Mouse (Mus musculus): ENCODE measurements at regions not wholly inside any gene's neighbourhood (a gene's known extent, or its start where the extent isn't known, plus 50 kb on each side); places are given as distances from the start of the nearest gene placed in this dataset.

DNA sequence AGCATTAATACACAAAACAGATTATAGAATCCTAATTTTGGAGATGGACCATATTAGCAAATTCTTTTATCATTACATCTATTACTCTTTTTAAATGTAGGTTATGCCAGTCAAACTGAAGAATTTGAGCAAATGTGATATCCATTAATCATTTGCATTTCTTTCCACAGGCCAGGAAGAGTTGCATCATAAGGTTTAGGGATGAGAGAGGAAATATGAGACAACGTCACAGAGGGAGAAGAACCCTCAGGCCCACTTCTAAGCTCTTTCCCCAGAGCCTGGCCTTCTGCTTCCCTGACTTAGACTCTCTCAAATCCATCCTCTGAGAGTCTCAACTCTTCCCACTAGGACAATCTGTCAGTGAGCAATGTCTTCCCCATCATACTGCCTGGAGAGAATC, 126.3 kb upstream of the Cited2 start:
- ATAC-seq (ENCODE audit: low FRiP score, low TSS enrichment) = no peak
- Histone ChIP-seq H3K4me1 (ENCODE audit: control insufficient read depth, insufficient read depth, low read length) (0 out of 2 replicates have a peak, but pooled peaks cover 4% of the 10 kb centered on the region), H3K9ac (ENCODE audit: low read depth, low read length) (no peak overlapping the region), H3K36me3 (ENCODE audit: control insufficient read depth, insufficient read depth, low read length) (no peaks in the 10 kb centered on the region), H3K27me3 (ENCODE audit: control insufficient read depth, insufficient read depth, low read length) (no peaks in the 10 kb centered on the region), H3K27ac (ENCODE audit: low read depth, low read length) (no peak overlapping the region), H3K4me2 (replicated peaks; ENCODE audit: low read depth, low read length) (no peak overlapping the region), H3K4me3 (ENCODE audit: low read length) (no peak overlapping the region), H3K9me3 (ENCODE audit: control insufficient read depth, low read length) (no peaks in the 10 kb centered on the region)
- 100% methylated on average over 1 of the region's 1 CpGs for WGBS

GRCm38 (mm10) chr10:17599246-17599645, 123.8 kb upstream of the Cited2 start:
- no peak overlapping the region for H3K9ac ChIP-seq (ENCODE audit: low read depth, low read length)
- H3K4me2 ChIP-seq (replicated peaks; ENCODE audit: low read depth, low read length) = no peak overlapping the region
- no peak overlapping the region for H3K4me3 ChIP-seq (ENCODE audit: low read length)
- WGBS = 86% methylated on average over 10 of the region's 10 CpGs
- no peaks in the 10 kb centered on the region for H3K27me3 ChIP-seq (ENCODE audit: control insufficient read depth, insufficient read depth, low read length)
- H3K9me3 ChIP-seq (ENCODE audit: control insufficient read depth, low read length) = no peaks in the 10 kb centered on the region
- no peaks in the 10 kb centered on the region for H3K36me3 ChIP-seq (ENCODE audit: control insufficient read depth, insufficient read depth, low read length)
- no peak for ATAC-seq (ENCODE audit: low FRiP score, low TSS enrichment)
- no peak overlapping the region for H3K27ac ChIP-seq (ENCODE audit: low read depth, low read length)
- H3K4me1 ChIP-seq (ENCODE audit: control insufficient read depth, insufficient read depth, low read length) = 0 out of 2 replicates have a peak, but pooled peaks cover 4% of the 10 kb centered on the region

DNA sequence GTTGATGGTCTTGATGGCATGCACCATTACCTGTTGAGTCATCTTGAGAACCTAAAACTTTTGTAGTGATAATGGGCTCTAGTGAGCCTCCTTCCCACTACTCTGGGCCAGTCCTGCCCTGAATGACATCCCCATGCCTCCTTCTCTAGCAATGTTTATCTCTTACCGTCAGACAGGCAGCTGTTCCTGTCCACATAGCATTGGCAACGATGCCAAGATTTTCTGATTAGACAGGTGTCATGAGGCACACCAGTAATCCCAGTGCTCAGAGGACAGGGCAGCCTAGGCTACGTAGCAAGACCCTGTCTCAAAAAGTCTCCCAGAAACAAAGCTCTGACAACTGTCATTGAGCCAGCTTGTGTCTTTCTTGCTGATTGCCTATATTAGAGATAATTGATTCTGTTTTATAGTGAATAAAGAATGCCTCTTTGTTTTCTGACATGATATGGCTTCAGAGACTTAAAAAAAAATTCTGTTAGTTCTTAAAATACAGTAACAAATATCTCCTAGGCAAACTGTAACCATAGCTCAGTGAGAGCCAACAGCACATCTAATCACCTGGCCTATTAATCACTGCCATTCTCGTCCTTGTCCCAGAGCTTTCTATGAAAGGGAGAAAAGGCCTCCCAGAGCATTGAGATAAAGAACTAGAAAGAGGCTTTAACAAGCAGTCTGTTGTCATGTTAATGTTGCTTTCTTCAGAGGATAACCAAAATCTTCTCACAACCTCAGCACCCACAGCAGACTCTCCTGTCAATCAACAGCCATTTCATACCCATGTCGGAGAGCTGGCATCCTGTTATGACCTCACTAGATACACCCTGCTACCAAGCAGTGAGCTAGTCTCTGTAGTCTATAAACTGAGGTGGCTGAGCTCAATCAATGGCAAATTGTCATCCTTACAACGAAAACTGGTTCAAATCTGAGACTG, 122.9 kb upstream of the Cited2 start:
- Histone ChIP-seq H3K4me3 (ENCODE audit: low read length) (no peak overlapping the region), H3K9me3 (ENCODE audit: control insufficient read depth, low read length) (no peaks in the 10 kb centered on the region), H3K4me2 (replicated peaks; ENCODE audit: low read depth, low read length) (no peak overlapping the region), H3K36me3 (ENCODE audit: control insufficient read depth, insufficient read depth, low read length) (no peaks in the 10 kb centered on the region), H3K4me1 (ENCODE audit: control insufficient read depth, insufficient read depth, low read length) (0 out of 2 replicates have a peak, but pooled peaks cover 4% of the 10 kb centered on the region), H3K27ac (ENCODE audit: low read depth, low read length) (no peak overlapping the region), H3K27me3 (ENCODE audit: control insufficient read depth, insufficient read depth, low read length) (no peaks in the 10 kb centered on the region), H3K9ac (ENCODE audit: low read depth, low read length) (no peak overlapping the region)
- ATAC-seq (ENCODE audit: low FRiP score, low TSS enrichment) = no peak
- WGBS = 56% methylated on average over 6 of the region's 6 CpGs

GRCm38 (mm10) chr10:17600762-17601108, 122.3 kb upstream of the Cited2 start:
- no peaks in the 10 kb centered on the region for H3K9me3 ChIP-seq (ENCODE audit: control insufficient read depth, low read length)
- H3K27me3 ChIP-seq (ENCODE audit: control insufficient read depth, insufficient read depth, low read length) = no peaks in the 10 kb centered on the region
- no peak for ATAC-seq (ENCODE audit: low FRiP score, low TSS enrichment)
- H3K9ac ChIP-seq (ENCODE audit: low read depth, low read length) = no peak overlapping the region
- H3K27ac ChIP-seq (ENCODE audit: low read depth, low read length) = no peak overlapping the region
- H3K4me3 ChIP-seq (ENCODE audit: low read length) = no peak overlapping the region
- H3K4me2 ChIP-seq (replicated peaks; ENCODE audit: low read depth, low read length) = no peak overlapping the region
- 30% methylated on average over 3 of the region's 3 CpGs for WGBS
- 0 out of 2 replicates have a peak, but pooled peaks cover 4% of the 10 kb centered on the region for H3K4me1 ChIP-seq (ENCODE audit: control insufficient read depth, insufficient read depth, low read length)
- no peaks in the 10 kb centered on the region for H3K36me3 ChIP-seq (ENCODE audit: control insufficient read depth, insufficient read depth, low read length)

- Histone ChIP-seq H3K36me3 (ENCODE audit: control insufficient read depth, insufficient read depth, low read length) (no peaks in the 10 kb centered on the region), H3K9ac (ENCODE audit: low read depth, low read length) (no peak overlapping the region), H3K4me1 (ENCODE audit: control insufficient read depth, insufficient read depth, low read length) (0 out of 2 replicates have a peak, but pooled peaks cover 4% of the 10 kb centered on the region), H3K27ac (ENCODE audit: low read depth, low read length) (no peak overlapping the region), H3K27me3 (ENCODE audit: control insufficient read depth, insufficient read depth, low read length) (no peaks in the 10 kb centered on the region), H3K4me3 (ENCODE audit: low read length) (no peak overlapping the region), H3K4me2 (replicated peaks; ENCODE audit: low read depth, low read length) (no peak overlapping the region), H3K9me3 (ENCODE audit: control insufficient read depth, low read length) (no peaks in the 10 kb centered on the region)
- no peak for ATAC-seq (ENCODE audit: low FRiP score, low TSS enrichment)
- 78% methylated on average over 2 of the region's 2 CpGs for WGBS
Observed at GRCm38 (mm10) chr10:17602446-17602845, 120.6 kb upstream of the Cited2 start.

- H3K27ac ChIP-seq (ENCODE audit: low read depth, low read length) = no peak overlapping the region
- H3K36me3 ChIP-seq (ENCODE audit: control insufficient read depth, insufficient read depth, low read length) = no peaks in the 10 kb centered on the region
- H3K27me3 ChIP-seq (ENCODE audit: control insufficient read depth, insufficient read depth, low read length) = no peaks in the 10 kb centered on the region
- H3K9ac ChIP-seq (ENCODE audit: low read depth, low read length) = no peak overlapping the region
- no peaks in the 10 kb centered on the region for H3K9me3 ChIP-seq (ENCODE audit: control insufficient read depth, low read length)
- WGBS = 79% methylated on average over 7 of the region's 7 CpGs
- H3K4me2 ChIP-seq (replicated peaks; ENCODE audit: low read depth, low read length) = no peak overlapping the region
- no peaks in the 10 kb centered on the region for H3K4me1 ChIP-seq (ENCODE audit: control insufficient read depth, insufficient read depth, low read length)
- no peak overlapping the region for H3K4me3 ChIP-seq (ENCODE audit: low read length)
- no peak for ATAC-seq (ENCODE audit: low FRiP score, low TSS enrichment)
Observed at GRCm38 (mm10) chr10:17608220-17608619, 114.8 kb upstream of the Cited2 start.

GRCm38 (mm10) chr10:17610592-17610991, 112.4 kb upstream of the Cited2 start:
- ATAC-seq (ENCODE audit: low FRiP score, low TSS enrichment) = no peak

GRCm38 (mm10) chr10:17613281-17613680, 109.7 kb upstream of the Cited2 start:
- H3K36me3 ChIP-seq (ENCODE audit: control insufficient read depth, insufficient read depth, low read length) = no peaks in the 10 kb centered on the region
- no peaks in the 10 kb centered on the region for H3K4me1 ChIP-seq (ENCODE audit: control insufficient read depth, insufficient read depth, low read length)
- 91% methylated on average over 3 of the region's 3 CpGs for WGBS
- H3K4me3 ChIP-seq (ENCODE audit: low read length) = no peak overlapping the region
- H3K9ac ChIP-seq (ENCODE audit: low read depth, low read length) = no peak overlapping the region
- ATAC-seq (ENCODE audit: low FRiP score, low TSS enrichment) = no peak
- H3K27me3 ChIP-seq (ENCODE audit: control insufficient read depth, insufficient read depth, low read length) = no peaks in the 10 kb centered on the region
- no peaks in the 10 kb centered on the region for H3K9me3 ChIP-seq (ENCODE audit: control insufficient read depth, low read length)
- no peak overlapping the region for H3K27ac ChIP-seq (ENCODE audit: low read depth, low read length)
- no peak overlapping the region for H3K4me2 ChIP-seq (replicated peaks; ENCODE audit: low read depth, low read length)

More at GRCm38 (mm10) chr10:17610592-17610991, 112.4 kb upstream of the Cited2 start:
- Histone ChIP-seq H3K4me3 (ENCODE audit: low read length) (no peak overlapping the region), H3K9me3 (ENCODE audit: control insufficient read depth, low read length) (no peaks in the 10 kb centered on the region), H3K27me3 (ENCODE audit: control insufficient read depth, insufficient read depth, low read length) (no peaks in the 10 kb centered on the region), H3K27ac (ENCODE audit: low read depth, low read length) (no peak overlapping the region), H3K4me1 (ENCODE audit: control insufficient read depth, insufficient read depth, low read length) (no peaks in the 10 kb centered on the region), H3K4me2 (replicated peaks; ENCODE audit: low read depth, low read length) (no peak overlapping the region), H3K36me3 (ENCODE audit: control insufficient read depth, insufficient read depth, low read length) (no peaks in the 10 kb centered on the region), H3K9ac (ENCODE audit: low read depth, low read length) (no peak overlapping the region)
- 78% methylated on average over 7 of the region's 7 CpGs for WGBS

DNA sequence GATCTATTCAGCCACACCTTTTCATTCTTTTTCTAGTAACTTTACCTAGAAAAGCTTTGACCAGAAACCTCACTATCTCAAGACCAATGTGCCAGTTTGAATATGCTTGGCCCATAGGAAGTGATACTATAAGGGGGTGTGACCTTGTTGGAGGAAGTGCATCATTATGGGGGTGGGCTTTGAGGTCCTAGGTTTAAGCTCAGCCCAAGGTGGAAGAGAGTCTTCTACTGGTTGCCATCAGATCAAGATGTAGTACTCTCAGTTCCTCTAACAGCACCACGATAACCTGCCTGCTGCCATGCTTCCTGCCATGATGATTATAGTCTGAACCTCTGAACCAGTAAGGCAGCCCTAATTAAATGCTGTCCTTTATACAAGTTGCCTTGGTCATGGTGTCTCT, 105.0 kb upstream of the Cited2 start:
- H3K27ac ChIP-seq (ENCODE audit: low read depth, low read length) = no peak overlapping the region
- H3K9ac ChIP-seq (ENCODE audit: low read depth, low read length) = no peak overlapping the region
- 74% methylated on average over 1 of the region's 1 CpGs for WGBS
- H3K4me1 ChIP-seq (ENCODE audit: control insufficient read depth, insufficient read depth, low read length) = 0 out of 2 replicates have a peak, but pooled peaks cover 3% of the 10 kb centered on the region
- no peak overlapping the region for H3K4me2 ChIP-seq (replicated peaks; ENCODE audit: low read depth, low read length)
- ATAC-seq (ENCODE audit: low FRiP score, low TSS enrichment) = no peak
- no peaks in the 10 kb centered on the region for H3K9me3 ChIP-seq (ENCODE audit: control insufficient read depth, low read length)
- no peaks in the 10 kb centered on the region for H3K27me3 ChIP-seq (ENCODE audit: control insufficient read depth, insufficient read depth, low read length)
- no peak overlapping the region for H3K4me3 ChIP-seq (ENCODE audit: low read length)
- no peaks in the 10 kb centered on the region for H3K36me3 ChIP-seq (ENCODE audit: control insufficient read depth, insufficient read depth, low read length)
